Mouse (Mus musculus): ENCODE data around the gene Hcn2. TPM values are rescaled to one million over a fixed set of nuclear protein-coding genes. Genes with fewer than 3 reads are reported as not detected.

The Hcn2 gene
- total and polyA plus RNA-seq, 3 experiments, result 0.21 to 2.2 (median 0.44) TPM

DNA sequence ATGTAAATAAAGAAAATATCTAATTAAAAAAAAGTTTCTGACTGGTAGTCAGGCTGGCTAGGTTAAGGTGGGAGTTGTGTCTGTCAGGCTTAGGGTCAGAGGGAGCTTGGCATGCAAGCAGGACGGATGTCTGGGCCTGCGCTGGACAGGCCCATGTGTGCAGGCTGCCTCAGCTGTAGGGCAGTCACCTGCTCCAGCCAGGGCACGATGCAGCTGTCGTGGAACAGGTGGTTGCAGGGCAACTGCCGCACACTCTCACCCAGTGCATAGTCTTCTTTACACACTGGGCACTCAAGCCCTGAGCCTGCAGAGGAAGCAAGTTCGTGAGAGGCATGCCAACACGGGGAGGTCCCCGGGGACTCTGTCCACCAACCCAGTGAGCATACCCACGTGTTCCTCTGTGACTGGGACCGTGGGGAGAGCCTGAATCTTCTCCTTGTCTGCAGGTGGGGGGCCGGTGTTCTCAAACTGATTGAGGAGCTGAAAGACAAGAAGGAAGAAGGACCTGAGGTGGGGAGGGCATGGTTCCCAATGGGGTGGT lies 44.2 kb downstream of the Hcn2 start:
- H3K36me3 ChIP-seq (replicated peaks in 1 of 2; ENCODE audit: control insufficient read depth in 1 of 2, insufficient read depth in 1 of 2, low read length in 1 of 2), result peaks cover 63 to 88% of the 10 kb centered on the region in 2 experiments
- H3K4me3 ChIP-seq (replicated peaks in 1 of 3; ENCODE audit: low read depth in 2 of 3, low read length in 2 of 3, poor library complexity in 1 of 3), result no peak overlapping the region
- peaks cover 22 to 29% of the 10 kb centered on the region in 2 experiments for H3K4me1 ChIP-seq (ENCODE audit: control insufficient read depth in 1 of 2, insufficient read depth in 2 of 2)
- dilution Hi-C loops (cut with MboI; ENCODE audit: extremely low pct_ligation_motif_present, extremely low pct_unique_long_range_greater_than_20kb, low sequenced_read_pairs) (no loop called here), in situ Hi-C loops (cut with MboI; ENCODE audit: low pct_ligation_motif_present, low pct_unique_long_range_greater_than_20kb, low sequenced_read_pairs) (no loop called here)
- no peak overlapping the region for H3K27ac ChIP-seq (ENCODE audit: insufficient read depth, low read depth)
- no peak for DNase-seq (ENCODE audit: extremely low read depth)
- H3K27me3 ChIP-seq (replicated peaks), result no peaks in the 10 kb centered on the region
- H3K4me2 ChIP-seq (ENCODE audit: insufficient read depth, low read depth, poor library complexity, severe bottlenecking), result no peak overlapping the region
- H3K79me2 ChIP-seq (replicated peaks; ENCODE audit: control insufficient read depth, extremely low read depth, insufficient read depth, poor library complexity, severe bottlenecking), result peaks cover 31% of the 10 kb centered on the region
- TF ChIP-seq ELF1 (IDR thresholded peaks at IDR 0.05; ENCODE audit: low read depth, low read length) (no peak), CHD2 (IDR thresholded peaks at IDR 0.05; ENCODE audit: low read length) (no peak), ETS1 (conservative IDR thresholded peaks at IDR 0.05; ENCODE audit: low read depth, low read length) (no peak), GABPA (IDR thresholded peaks at IDR 0.05; ENCODE audit: insufficient replicate concordance, low read depth, low read length) (no peak), MAX (IDR thresholded peaks at IDR 0.05; ENCODE audit: low read length) (no peak), UBTF (IDR thresholded peaks at IDR 0.05; ENCODE audit: low read depth, low read length) (no peak), MAFK (IDR thresholded peaks at IDR 0.05; ENCODE audit: insufficient replicate concordance, low read length) (no peak), ZKSCAN1 (IDR thresholded peaks at IDR 0.05; ENCODE audit: borderline replicate concordance, low read depth, low read length) (no peak), USF1 (IDR thresholded peaks at IDR 0.05; ENCODE audit: low read depth, low read length) (no peak), TCF12 (IDR thresholded peaks at IDR 0.05; ENCODE audit: low read depth, low read length) (no peak), PAX5 (IDR thresholded peaks at IDR 0.05; ENCODE audit: low read length) (no peak), SMC3 (IDR thresholded peaks at IDR 0.05; ENCODE audit: low read depth, low read length) (no peak), NELFE (IDR thresholded peaks at IDR 0.05; ENCODE audit: low read depth, low read length) (no peak), RCOR1 (conservative IDR thresholded peaks at IDR 0.05; ENCODE audit: low read depth, low read length) (no peak), CTCF (conservative IDR thresholded peaks at IDR 0.05 in 1 of 2, IDR thresholded peaks at IDR 0.05 in 1 of 2; ENCODE audit: low read depth in 2 of 2, low read length in 2 of 2) (no peak), EP300 (IDR thresholded peaks at IDR 0.05; ENCODE audit: low read length) (no peak), NRF1 (IDR thresholded peaks at IDR 0.05; ENCODE audit: low read depth, low read length) (no peak)
- no peak overlapping the region for H3K9ac ChIP-seq (ENCODE audit: insufficient read depth, low read depth)
- no peaks in the 10 kb centered on the region for H3K9me3 ChIP-seq (replicated peaks; ENCODE audit: low read length)

GRCm38 (mm10) chr10:79762875-79763274 lies 46.4 kb downstream of the Hcn2 start:
- Histone ChIP-seq H3K9me3 (replicated peaks; ENCODE audit: low read length) (no peaks in the 10 kb centered on the region), H3K36me3 (replicated peaks in 1 of 2; ENCODE audit: control insufficient read depth in 1 of 2, insufficient read depth in 1 of 2, low read length in 1 of 2) (peaks cover 49 to 67% of the 10 kb centered on the region in 2 experiments), H3K9ac (ENCODE audit: insufficient read depth, low read depth) (no peak overlapping the region), H3K27me3 (replicated peaks) (no peaks in the 10 kb centered on the region), H3K4me1 (ENCODE audit: control insufficient read depth in 1 of 2, insufficient read depth in 2 of 2) (peaks cover 25 to 40% of the 10 kb centered on the region in 2 experiments), H3K4me2 (ENCODE audit: insufficient read depth, low read depth, poor library complexity, severe bottlenecking) (no peak overlapping the region), H3K4me3 (replicated peaks in 1 of 3; ENCODE audit: low read depth in 2 of 3, low read length in 2 of 3, poor library complexity in 1 of 3) (no peak overlapping the region), H3K27ac (ENCODE audit: insufficient read depth, low read depth) (no peak overlapping the region), H3K79me2 (replicated peaks; ENCODE audit: control insufficient read depth, extremely low read depth, insufficient read depth, poor library complexity, severe bottlenecking) (peaks cover 38% of the 10 kb centered on the region)
- TF ChIP-seq CTCF (conservative IDR thresholded peaks at IDR 0.05 in 1 of 2, IDR thresholded peaks at IDR 0.05 in 1 of 2; ENCODE audit: low read depth in 2 of 2, low read length in 2 of 2) (no peak), ZKSCAN1 (IDR thresholded peaks at IDR 0.05; ENCODE audit: borderline replicate concordance, low read depth, low read length) (no peak), ZMIZ1 (IDR thresholded peaks at IDR 0.05; ENCODE audit: low read depth, low read length) (no peak), JUND (conservative IDR thresholded peaks at IDR 0.05; ENCODE audit: low read depth, low read length) (no peak), EP300 (IDR thresholded peaks at IDR 0.05; ENCODE audit: low read length) (no peak), GABPA (IDR thresholded peaks at IDR 0.05; ENCODE audit: insufficient replicate concordance, low read depth, low read length) (no peak), POLR2AphosphoS2 (IDR thresholded peaks at IDR 0.05; ENCODE audit: low read depth, low read length) (no peak), JUN (IDR thresholded peaks at IDR 0.05; ENCODE audit: insufficient read depth, low read depth, low read length) (no peak), UBTF (IDR thresholded peaks at IDR 0.05; ENCODE audit: low read depth, low read length) (no peak), ETS1 (conservative IDR thresholded peaks at IDR 0.05; ENCODE audit: low read depth, low read length) (no peak), USF2 (conservative IDR thresholded peaks at IDR 0.05; ENCODE audit: low read depth, low read length) (no peak), TBP (conservative IDR thresholded peaks at IDR 0.05; ENCODE audit: low read depth, low read length) (no peak), MAZ (IDR thresholded peaks at IDR 0.05; ENCODE audit: low read depth, low read length) (no peak), CHD1 (IDR thresholded peaks at IDR 0.05; ENCODE audit: low read depth, low read length) (no peak), E2F4 (IDR thresholded peaks at IDR 0.05; ENCODE audit: insufficient replicate concordance, low read depth, low read length) (no peak), MXI1 (IDR thresholded peaks at IDR 0.05; ENCODE audit: low read depth, low read length) (no peak), KAT2A (IDR thresholded peaks at IDR 0.05; ENCODE audit: insufficient replicate concordance, low read length) (no peak)
- in situ Hi-C loops (cut with MboI; ENCODE audit: low pct_ligation_motif_present, low pct_unique_long_range_greater_than_20kb, low sequenced_read_pairs), result no loop called here
- dilution Hi-C loops (cut with MboI; ENCODE audit: extremely low pct_ligation_motif_present, extremely low pct_unique_long_range_greater_than_20kb, low sequenced_read_pairs), result no loop called here
- no peak for DNase-seq (ENCODE audit: extremely low read depth)

All from CH12.LX (cell line).